Mouse (Mus musculus): ENCODE data around the gene Cyp2c23.

Cyp2c23 gene

GRCm38 (mm10) chr19:44028972-44029371, at the start of gene Cyp2c23:
Cyp2c23 (minus strand) TSS chr19:44029208.
- DNase-seq (ENCODE audit: low read depth in 1 of 2, low spot score in 2 of 2): no peak

GRCm38 (mm10) chr19:44077024-44077423, 48.0 kb upstream of the Cyp2c23 start:
- DNase-seq (ENCODE audit: low read depth in 1 of 2, low spot score in 2 of 2): no peak

GRCm38 (mm10) chr19:44076457-44076856, 47.4 kb upstream of the Cyp2c23 start:
- DNase-seq (ENCODE audit: low read depth in 1 of 2, low spot score in 2 of 2): no peak

- DNase-seq (ENCODE audit: low read depth in 1 of 2, low spot score in 2 of 2): no peak
Observed at GRCm38 (mm10) chr19:44074986-44075385, 46.0 kb upstream of the Cyp2c23 start.

DNA sequence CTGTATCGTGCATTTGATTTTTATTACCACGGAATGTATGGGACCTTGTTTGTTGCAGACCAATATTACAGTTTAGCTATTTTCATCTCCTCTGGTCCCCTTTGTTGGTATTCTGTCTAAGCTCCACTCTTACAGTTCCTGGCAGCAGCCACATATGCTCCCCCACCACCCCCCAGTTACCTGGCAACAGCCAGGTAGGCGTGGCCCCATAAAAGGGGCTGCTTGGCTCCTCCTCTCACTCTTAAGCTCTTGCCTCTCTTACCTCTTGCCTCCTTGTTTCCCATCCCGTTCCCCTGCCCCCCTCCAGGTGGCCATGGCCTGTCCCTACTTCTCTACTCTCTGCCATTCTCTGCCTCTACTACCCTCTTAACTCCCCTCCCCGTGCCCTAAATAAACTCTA, 42.2 kb upstream of the Cyp2c23 start:
- DNase-seq (ENCODE audit: low read depth in 1 of 2, low spot score in 2 of 2): no peak

- DNase-seq (ENCODE audit: low read depth in 1 of 2, low spot score in 2 of 2): no peak
Observed at GRCm38 (mm10) chr19:44069914-44070232, 40.9 kb upstream of the Cyp2c23 start.

DNA sequence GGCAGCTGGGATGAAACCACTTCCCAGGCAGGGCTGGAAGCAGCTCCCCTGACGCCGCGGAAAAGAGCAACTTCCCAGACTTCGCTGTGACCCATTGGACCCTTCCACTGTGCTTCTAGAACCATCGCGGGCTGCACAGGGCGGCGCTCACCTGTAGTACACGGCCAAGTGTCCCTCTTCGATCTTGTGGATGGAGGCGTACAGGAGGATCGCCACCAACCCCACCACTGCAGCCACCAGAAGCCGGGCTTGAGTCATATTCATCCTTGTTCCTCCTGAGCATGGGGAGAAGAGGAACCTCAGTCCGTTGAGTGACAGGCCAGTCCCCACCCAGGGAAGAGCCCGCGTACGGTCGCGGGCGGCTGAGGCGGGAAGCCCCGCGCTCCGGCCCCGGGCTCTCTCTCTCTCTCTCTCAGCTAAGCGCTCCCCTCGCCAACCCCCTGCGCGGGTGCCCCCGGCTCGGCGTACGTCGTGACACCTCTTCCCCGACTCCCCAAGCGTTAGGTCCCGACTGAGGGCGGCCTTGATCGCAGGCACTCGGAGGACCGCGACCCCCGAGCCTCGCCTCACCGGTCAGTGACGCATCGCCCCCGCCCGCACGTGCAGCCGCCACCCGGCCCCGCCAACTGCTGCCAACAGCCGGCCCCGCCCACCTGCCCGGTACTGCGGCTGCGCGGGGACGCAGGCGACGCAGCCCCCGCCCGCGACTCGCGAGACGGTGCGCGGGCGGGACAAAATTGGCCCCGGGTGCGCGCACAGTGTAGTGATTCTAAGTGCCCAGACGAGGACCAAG, 40.3 kb upstream of the Cyp2c23 start, which contains the start of gene Erlin1:
TSS of gene Erlin1 (minus strand) at position 665 of the 793 bp plus-strand sequence.
- peak; percentile 34 to 67 for DNase-seq (ENCODE audit: low read depth in 1 of 2, low spot score in 2 of 2)

DNA sequence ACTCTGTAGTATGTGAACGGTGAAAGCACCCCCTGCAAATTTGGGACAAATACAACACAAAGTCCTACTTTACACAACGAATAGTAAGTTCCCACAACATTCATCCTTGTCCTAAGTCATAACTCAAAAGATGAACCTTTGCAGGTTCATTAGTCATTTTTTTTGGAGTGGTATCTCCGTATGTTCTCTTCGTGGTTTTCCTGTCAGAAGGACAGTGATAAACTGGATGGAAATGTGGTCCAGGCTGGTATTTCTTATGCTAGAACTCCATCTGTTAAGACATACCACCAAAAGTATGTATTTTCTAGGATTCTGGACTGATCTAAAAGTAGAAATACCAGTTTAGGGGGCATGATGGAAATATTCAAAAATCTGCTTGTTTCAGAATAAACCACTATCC, 39.2 kb upstream of the Cyp2c23 start:
- no peak for DNase-seq (ENCODE audit: low read depth in 1 of 2, low spot score in 2 of 2)

DNA sequence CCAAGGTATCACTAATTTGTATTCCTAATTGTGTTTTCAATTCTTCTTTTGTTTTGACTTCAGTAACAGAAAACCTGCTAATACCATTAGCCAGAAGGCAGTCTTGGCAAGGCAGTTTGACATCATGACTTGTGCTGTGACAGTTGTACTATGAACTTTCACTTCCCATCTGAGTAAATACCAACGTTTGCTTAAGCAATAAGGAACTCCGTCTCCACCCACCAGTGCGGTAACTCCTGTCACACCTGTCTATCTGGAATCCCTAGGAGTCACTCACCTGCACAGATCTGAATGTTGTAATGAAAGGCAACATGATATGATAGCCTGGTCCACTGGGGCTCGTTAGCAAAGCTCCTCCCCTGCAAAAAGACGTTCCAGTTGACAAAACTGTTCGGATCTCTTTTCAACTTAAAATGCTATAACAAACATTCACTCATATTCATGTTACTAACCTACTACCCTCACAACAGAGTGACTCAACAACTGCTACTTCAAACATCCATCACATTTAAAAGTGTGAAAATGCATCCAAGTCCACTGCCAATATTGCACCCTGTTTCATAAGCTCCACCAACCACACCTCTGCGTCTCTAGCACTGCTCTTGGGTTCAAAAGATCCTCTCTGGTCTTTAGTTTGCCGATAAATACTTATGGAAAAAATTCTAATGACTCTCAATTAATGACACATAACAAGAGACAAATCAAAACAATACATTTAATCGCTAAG, 38.5 kb upstream of the Cyp2c23 start:
- peak; percentile 9 to 10 for DNase-seq (ENCODE audit: low read depth in 1 of 2, low spot score in 2 of 2)

DNA sequence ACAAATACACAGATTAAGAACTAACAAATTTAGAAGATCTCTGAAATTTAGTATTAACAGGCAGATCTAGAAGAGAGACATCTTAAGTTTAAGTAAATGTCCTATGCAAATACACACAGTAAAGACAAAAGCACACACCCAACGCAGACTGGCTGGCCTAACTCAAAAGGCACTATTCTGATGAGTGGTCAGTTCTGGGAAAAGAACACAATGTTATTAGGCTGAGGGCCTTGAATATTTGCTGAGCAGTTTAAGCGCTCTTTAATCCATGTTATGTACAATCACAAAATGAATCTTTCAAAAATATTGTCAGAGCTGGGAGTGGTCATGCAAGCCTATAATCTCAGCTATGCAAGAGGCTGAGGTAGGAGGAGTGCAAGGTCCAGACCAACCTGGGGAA, 35.7 kb upstream of the Cyp2c23 start:
- no peak for DNase-seq (ENCODE audit: low read depth in 1 of 2, low spot score in 2 of 2)

- DNase-seq (ENCODE audit: low read depth in 1 of 2, low spot score in 2 of 2): no peak
Observed at GRCm38 (mm10) chr19:44063773-44064172, 34.8 kb upstream of the Cyp2c23 start.

DNA sequence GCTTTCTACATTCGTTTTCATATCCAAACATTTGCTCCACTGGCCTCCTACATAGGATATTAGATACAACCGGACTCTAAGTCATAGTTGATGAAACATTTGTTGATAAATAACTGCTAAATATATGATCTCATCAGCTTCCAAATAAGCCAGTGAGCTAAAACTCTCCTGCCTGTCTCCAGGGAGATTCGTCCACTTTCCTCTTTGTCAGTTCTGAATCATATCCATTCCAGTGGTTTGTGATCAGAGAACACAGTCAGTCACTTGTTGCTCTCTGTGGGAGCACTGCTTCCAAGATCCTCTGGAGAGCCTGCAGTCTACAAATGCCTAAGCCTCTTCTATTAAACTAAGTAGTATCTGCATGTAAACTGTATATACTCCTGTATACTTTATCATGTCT, 31.2 kb upstream of the Cyp2c23 start:
- no peak for DNase-seq (ENCODE audit: low read depth in 1 of 2, low spot score in 2 of 2)

- DNase-seq (ENCODE audit: low read depth in 1 of 2, low spot score in 2 of 2): no peak
Observed at GRCm38 (mm10) chr19:44055173-44055826, 26.3 kb upstream of the Cyp2c23 start.

DNA sequence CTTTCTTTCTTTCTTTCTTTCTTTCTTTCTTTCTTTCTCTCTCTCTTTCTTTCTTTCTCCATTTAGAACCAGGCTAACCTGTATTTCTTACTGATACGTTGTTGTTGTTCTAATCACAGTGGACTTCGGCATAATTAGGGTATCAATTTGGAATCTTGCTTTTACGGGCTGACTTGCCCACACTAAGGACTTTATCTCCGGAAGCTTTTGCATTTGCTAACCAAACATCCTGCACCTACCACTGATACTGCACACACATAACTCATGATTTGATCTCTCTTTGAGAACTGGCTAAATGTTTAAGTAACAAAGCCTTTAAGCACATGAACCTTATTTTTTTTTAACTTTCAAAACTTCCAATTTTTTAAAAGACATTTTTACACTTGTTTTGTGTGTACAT, 21.4 kb upstream of the Cyp2c23 start:
- DNase-seq (ENCODE audit: low read depth in 1 of 2, low spot score in 2 of 2): no peak

DNA sequence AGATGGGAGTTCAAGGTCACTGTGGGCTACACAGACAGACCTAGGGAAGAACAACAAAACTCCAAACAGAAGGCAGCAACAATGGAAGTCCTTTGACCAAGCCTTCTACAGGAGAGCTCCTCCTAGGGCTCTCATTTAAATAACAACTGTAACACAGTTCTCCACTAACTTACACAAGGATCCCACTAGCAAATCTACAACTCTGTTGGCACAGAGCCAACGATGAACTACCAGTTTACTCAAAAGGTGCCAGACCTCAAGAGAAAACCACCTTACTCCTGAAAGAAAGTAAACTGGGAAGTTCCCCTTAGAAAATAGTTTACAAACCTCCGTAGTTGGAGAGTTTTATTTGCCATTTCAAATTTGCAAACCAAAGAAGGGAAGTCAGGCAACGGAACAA, 20.3 kb upstream of the Cyp2c23 start:
- DNase-seq (ENCODE audit: low read depth in 1 of 2, low spot score in 2 of 2): no peak

- DNase-seq (ENCODE audit: low read depth in 1 of 2, low spot score in 2 of 2): no peak
Observed at GRCm38 (mm10) chr19:44045847-44046246, 16.8 kb upstream of the Cyp2c23 start.

GRCm38 (mm10) chr19:44042121-44042520, 13.1 kb upstream of the Cyp2c23 start:
- DNase-seq (ENCODE audit: low read depth in 1 of 2, low spot score in 2 of 2): no peak

DNA sequence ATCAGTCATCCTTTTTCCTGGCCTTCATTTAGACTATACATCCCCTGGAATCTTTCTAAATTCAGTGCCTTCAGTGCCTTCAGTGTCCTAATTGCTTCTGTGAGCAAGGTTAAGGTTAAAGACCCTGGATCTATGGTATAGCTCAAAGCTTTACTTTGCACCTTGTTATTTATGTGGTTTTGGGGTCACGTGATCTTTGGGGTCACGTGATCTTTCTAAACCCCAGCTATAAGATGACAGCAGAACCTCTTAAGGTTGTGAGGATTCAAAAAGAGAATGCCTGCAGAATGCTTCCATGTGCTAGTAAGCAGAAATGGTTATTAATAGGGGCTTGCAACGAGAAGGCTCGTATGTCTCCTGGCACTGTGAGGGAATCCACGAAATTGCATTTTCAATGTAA, 4.4 kb upstream of the Cyp2c23 start:
- DNase-seq (ENCODE audit: low read depth in 1 of 2, low spot score in 2 of 2): no peak

DNA sequence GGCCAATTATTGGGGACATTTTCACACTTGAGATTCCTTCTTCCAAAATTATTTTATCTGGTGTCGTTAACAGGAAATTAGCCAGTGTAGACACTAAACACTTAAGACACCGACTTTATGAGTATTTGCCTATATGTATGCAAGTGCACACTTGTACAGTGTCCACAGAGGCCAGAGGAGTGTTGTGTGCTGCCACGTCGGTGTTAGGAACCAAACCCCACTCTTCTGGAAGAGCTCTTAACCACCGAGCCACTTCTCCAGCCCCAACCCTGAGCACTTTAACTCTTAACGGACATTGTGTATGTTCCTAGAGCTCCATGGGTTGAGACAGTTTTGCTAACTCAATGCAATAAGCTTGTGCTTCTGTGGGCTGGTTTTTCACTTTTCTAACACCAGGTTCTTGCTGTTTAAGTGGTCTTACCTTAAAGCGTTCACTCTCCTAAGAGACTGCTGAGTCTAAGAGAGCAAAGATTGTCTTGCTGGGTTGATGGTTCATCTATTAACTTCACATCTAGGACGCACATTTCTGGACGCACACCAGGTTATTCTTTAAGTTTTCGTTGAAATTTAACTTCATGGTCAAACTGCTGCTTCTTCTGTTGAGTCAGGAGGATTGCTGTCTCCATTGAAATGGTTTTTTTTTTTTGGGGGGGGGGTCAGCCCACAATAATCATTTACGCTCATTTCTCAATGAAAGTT, 3.2 kb upstream of the Cyp2c23 start:
- DNase-seq (ENCODE audit: low read depth in 1 of 2, low spot score in 2 of 2): no peak

GRCm38 (mm10) chr19:44030024-44030423, 1.0 kb upstream of the Cyp2c23 start:
- DNase-seq (ENCODE audit: low read depth in 1 of 2, low spot score in 2 of 2): no peak

GRCm38 (mm10) chr19:44026956-44027530, 2.0 kb downstream of the Cyp2c23 start:
- no peak for DNase-seq (ENCODE audit: low read depth in 1 of 2, low spot score in 2 of 2)
